8 mouse cellular contexts compared by ENCODE assay signal in the genomic region with DNA sequence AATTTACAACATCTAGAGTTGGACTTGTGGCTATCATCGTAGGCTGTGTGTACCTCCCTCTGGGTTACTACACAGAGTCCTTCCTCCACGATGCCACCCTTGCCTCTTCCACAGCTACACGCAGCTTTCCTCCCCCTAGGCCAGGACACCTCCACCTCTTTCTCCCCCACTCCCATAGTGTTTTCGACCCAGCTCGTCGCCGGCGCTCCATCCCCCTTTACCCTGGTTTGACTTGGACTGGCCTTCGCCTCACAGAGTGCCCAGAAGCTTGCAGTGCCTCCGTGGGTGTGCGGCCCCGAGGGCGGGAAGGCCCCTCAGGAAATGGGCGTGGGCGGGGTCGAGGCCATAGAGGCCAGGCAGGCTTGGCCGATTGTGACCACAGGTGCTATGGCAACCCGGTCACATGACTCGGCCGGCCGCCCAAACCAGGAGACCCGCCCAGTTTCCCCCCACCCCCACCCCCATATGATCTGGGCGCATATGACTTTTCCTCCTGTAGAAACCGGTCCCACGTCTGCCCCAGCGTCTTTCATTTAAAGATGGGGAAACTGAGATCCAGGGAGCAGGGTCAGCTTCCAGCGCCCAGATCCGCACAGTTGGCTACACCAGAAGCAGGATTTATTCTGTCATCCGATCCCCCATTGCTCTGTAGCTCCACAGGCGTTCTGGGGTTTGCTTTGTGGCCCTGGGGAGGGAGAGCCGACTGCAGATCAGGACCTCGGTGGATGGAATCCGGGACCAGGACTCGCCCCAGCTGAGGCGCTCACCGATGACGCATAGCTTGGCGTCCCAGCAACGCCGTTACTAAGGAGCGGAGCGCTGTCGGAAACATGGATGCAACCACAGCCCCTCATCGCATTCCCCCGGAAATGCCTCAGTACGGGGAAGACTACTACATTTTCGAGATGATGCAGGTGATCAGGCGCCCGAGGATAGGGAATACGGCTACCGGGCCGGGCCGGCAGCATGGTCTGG. TPM values are rescaled to one million over a fixed set of nuclear protein-coding genes. Genes with fewer than 3 reads are reported as not detected.
DNase-seq lines count a peak whose midpoint lies in the region; ATAC-seq lines count a peak whose summit lies in the region.

A gene (minus strand): TSS at position 367 of the 975 bp plus-strand sequence.
A gene (plus strand): TSS at position 804 of the 975 bp plus-strand sequence.

- peak within 1 kb of the TSS; percentile 85 for H3K4me2 ChIP-seq in intestine, embryonic 16.5 days (ENCODE audit: low read depth, low read length)
- H3K4me2 ChIP-seq in midbrain, embryonic 11.5 days: peak within 1 kb of the TSS; percentile 87

- H3K36me3 ChIP-seq in intestine, embryonic 16.5 days (ENCODE audit: control insufficient read depth, insufficient read depth, low read length): no peaks in the 10 kb centered on the region
- H3K36me3 ChIP-seq in midbrain, embryonic 11.5 days (ENCODE audit: control insufficient read depth, insufficient read depth, low read length): no peaks in the 10 kb centered on the region

- no peaks in the 10 kb centered on the region for H3K9me3 ChIP-seq in intestine, embryonic 16.5 days (ENCODE audit: control insufficient read depth, low read length)
- no peaks in the 10 kb centered on the region for H3K9me3 ChIP-seq in midbrain, embryonic 11.5 days (ENCODE audit: control insufficient read depth, low read length)

- WGBS in intestine, embryonic 16.5 days: 1% methylated on average over 53 of the region's 53 CpGs
- 1% methylated on average over 53 of the region's 53 CpGs for WGBS in midbrain, embryonic 11.5 days

- intact Hi-C loops in gastrocnemius, postnatal 36 days (cut with DNase I): no loop called here
- intact Hi-C loops in left cerebral cortex, postnatal 36 days (cut with DNase I): no loop called here

- peak within 1 kb of the TSS; percentile 67 for H3K4me3 ChIP-seq in intestine, embryonic 16.5 days (ENCODE audit: low read length)
- peak within 1 kb of the TSS; percentile 63 for H3K4me3 ChIP-seq in midbrain, embryonic 11.5 days (ENCODE audit: low read depth, low read length)

- no peak within 1 kb of the TSS for H3K27ac ChIP-seq in intestine, embryonic 16.5 days (ENCODE audit: low read length)
- no peak within 1 kb of the TSS for H3K27ac ChIP-seq in midbrain, embryonic 11.5 days (ENCODE audit: low read depth, low read length)

- peak; percentile 85 for ATAC-seq in intestine, embryonic 16.5 days
- peak; percentile 81 for ATAC-seq in midbrain, embryonic 11.5 days (ENCODE audit: low FRiP score)
- no peak for ATAC-seq in activated CD4-positive, CD25-positive, alpha-beta regulatory T cell, adult 4 months

- no peaks in the 10 kb centered on the region for H3K27me3 ChIP-seq in intestine, embryonic 16.5 days (replicated peaks; ENCODE audit: control insufficient read depth, insufficient read depth, low read length)
- no peaks in the 10 kb centered on the region for H3K27me3 ChIP-seq in midbrain, embryonic 11.5 days (ENCODE audit: control insufficient read depth, insufficient read depth, low read length)

- H3K9ac ChIP-seq in intestine, embryonic 16.5 days (ENCODE audit: low read depth, low read length): peak within 1 kb of the TSS; percentile 74
- peak within 1 kb of the TSS; percentile 74 for H3K9ac ChIP-seq in midbrain, embryonic 11.5 days (ENCODE audit: low read length)

- peak; percentile 71 to 75 for DNase-seq in adrenal gland, adult 18-20 months (ENCODE audit: low spot score in 2 of 2)
- DNase-seq in embryo, embryonic 10 days (ENCODE audit: low spot score): peak; percentile 95
- peak; percentile 58 to 69 for DNase-seq in gastrocnemius, postnatal 36 days
- peak; percentile 85 for DNase-seq in left cerebral cortex, postnatal 36 days (ENCODE audit: low spot score in 2 of 2)
- DNase-seq in midbrain, embryonic 11.5 days (ENCODE audit: low spot score, missing footprints): peak; percentile 98
- DNase-seq in right cerebral cortex, postnatal 4 days: peak; percentile 87

- H3K4me1 ChIP-seq in intestine, embryonic 16.5 days (ENCODE audit: control insufficient read depth, insufficient read depth, low read length): peaks cover 8% of the 10 kb centered on the region
- peaks cover 10% of the 10 kb centered on the region for H3K4me1 ChIP-seq in midbrain, embryonic 11.5 days (ENCODE audit: control insufficient read depth, insufficient read depth, low read length)

RNA-seq across cellular contexts. Expression of the first gene that starts in this region (rescaled TPM):
- total RNA-seq in adrenal gland, adult 18-20 months (2021): 1 to 10 TPM in 1 of 2 experiments, under 1 TPM in 1; 0.60 to 1.2 TPM
- total RNA-seq in gastrocnemius, postnatal 36 days (2021): not detected
- 0.50 and 1.1 TPM in 2 replicates for polyA plus RNA-seq in intestine, embryonic 16.5 days (2015; fragmentation: Nextera tagmentation; extraction: Ambion mirVana)
- not detected for total RNA-seq in left cerebral cortex, postnatal 36 days (2021)
- polyA plus RNA-seq in midbrain, embryonic 11.5 days (2014; fragmentation: Nextera tagmentation; extraction: Ambion mirVana): 2.4 and 3.0 TPM in 2 replicates
- 1 to 10 TPM in 1 of 2 experiments, not detected in 1; 1.4 TPM for polyA plus RNA-seq in activated CD4-positive, CD25-positive, alpha-beta regulatory T cell, adult 4 months (2017; shearing (Covaris generic))

RNA-seq across cellular contexts. Expression of the second gene that starts in this region (rescaled TPM):
- under 1 TPM; 0.38 to 0.63 TPM for total RNA-seq in adrenal gland, adult 18-20 months (2021)
- not detected for total RNA-seq in gastrocnemius, postnatal 36 days (2021)
- 0.22 and 0.35 TPM in 2 replicates for polyA plus RNA-seq in intestine, embryonic 16.5 days (2015; fragmentation: Nextera tagmentation; extraction: Ambion mirVana)
- total RNA-seq in left cerebral cortex, postnatal 36 days (2021): 1 to 10 TPM; 1.6 to 1.7 TPM
- 0.33 and 0.77 TPM in 2 replicates for polyA plus RNA-seq in midbrain, embryonic 11.5 days (2014; fragmentation: Nextera tagmentation; extraction: Ambion mirVana)
- not detected for polyA plus RNA-seq in activated CD4-positive, CD25-positive, alpha-beta regulatory T cell, adult 4 months (2017; shearing (Covaris generic))

Comparison
In these comparisons a context has a peak if more than half of its experiments do, and no peak if none do; other contexts are left out.
1. Peak in DNase-seq in gastrocnemius, postnatal 36 days; RNA of the genes that start here not detected or under 1 TPM.